Mouse (Mus musculus) cerebellum, adult 18-20 months (tissue): ENCODE measurements around the gene Pim1.
"Not testable (repeated sequence)": the region's sequence is repeated elsewhere in the genome, so short reads cannot be mapped to it uniquely, and the experiment has no call there.

Source experiments
- DNase-seq, 2 experiments: peaks; one replicate each; pipeline ENCODE4 v3.0.0; 2021

Gene Pim1

DNA sequence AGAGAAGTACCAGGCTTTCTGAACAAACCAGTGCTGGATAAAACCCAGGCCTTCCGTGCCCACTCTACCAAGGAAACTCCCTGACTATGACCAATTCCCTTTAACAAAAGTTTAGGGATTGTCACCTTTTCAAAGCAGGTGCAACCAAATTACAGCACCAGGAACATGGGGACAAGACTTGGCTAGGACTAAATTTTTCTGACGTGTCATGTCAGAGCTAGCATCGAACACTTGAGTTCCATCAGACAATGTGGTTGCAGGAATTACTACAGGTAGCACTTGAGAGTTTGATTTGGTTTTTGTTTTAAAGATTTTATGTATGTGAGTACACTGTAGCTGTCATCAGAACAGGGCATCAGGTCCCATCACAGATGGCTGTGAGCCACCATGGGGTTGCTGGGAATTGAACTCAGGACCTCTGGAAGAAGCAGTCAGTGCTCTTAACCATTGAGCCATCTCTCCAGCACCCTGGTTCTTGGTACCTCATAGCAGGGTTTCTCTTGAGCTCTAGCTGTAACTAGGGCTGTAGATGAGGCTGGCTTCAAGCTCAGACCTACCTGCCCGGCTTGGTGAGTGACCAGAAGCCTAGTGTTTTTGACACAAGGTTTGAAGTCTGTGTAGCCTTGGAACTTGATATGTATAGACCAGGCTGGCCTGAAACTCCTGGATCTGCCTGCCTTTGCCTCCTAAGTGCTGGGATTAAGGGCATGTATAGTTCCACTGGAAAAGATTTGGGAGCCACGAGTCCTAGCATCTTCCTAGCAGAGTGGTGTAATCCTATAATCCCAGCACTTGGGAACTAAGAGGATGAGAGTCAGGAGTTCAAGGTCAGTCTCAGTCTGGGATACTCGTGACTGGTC, 5.9 kb downstream of the Pim1 start:
- DNase-seq: no peak

GRCm38 (mm10) chr17:29497071-29497354, 6.5 kb downstream of the Pim1 start:
- DNase-seq: no peak

DNA sequence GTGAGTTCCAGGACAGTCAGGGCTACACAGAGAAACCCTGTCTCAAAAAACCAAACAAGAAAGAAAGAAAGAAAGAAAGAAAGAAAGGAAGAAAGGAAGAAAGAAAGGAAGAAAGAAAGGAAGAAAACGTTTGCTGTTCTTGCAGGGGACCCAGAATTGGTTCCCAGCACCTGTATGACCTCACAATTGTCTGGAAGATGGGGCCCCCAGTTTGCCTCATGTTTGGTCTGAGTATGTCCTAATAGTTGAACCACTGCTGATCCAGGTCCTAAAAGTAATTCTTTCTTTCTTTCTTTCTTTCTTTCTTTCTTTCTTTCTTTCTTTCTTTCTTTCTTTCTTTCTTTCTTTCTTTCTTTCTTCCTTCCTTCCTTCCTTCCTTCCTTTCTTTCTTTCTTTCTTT, 6.9 kb downstream of the Pim1 start:
- not testable (repeated sequence) for DNase-seq

GRCm38 (mm10) chr17:29498028-29498427, 7.5 kb downstream of the Pim1 start:
- no peak for DNase-seq

- DNase-seq: not testable (repeated sequence)
Observed at GRCm38 (mm10) chr17:29498952-29499351, 8.4 kb downstream of the Pim1 start.

GRCm38 (mm10) chr17:29499511-29499910, 9.0 kb downstream of the Pim1 start:
- no peak for DNase-seq

GRCm38 (mm10) chr17:29500243-29500740, 9.7 kb downstream of the Pim1 start:
- no peak for DNase-seq

DNA sequence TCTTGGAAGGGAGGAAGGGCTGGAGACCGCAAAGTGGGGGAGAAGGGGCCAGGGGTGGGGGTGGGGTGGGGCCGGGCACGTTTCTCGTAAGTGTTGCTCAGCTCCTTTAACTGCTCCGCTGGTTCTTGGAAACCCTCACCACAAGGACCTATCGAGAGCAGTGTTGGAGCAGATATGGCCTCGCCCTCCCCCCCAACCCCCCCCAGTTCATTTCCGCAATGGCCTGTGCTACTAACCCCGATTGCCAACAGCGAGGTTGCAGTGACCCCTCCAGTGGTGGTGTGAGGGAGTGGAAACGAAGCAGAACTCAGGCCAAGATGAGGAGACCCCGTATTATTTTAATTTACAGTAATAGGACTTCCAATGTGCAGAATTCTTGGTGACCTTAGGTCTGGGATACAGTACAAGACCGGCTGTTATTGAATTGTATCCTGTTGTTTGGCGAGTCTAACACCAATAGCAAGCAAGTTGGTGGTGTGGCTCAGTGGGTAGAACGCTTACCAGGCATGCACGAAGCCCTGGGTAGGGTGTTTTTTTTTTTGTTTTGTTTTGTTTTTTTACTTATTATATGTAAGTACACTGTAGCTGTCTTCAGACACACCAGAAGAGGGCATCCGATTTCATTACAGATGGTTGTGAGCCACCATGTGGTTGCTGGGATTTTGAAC, 10.4 kb downstream of the Pim1 start:
- DNase-seq: no peak

DNA sequence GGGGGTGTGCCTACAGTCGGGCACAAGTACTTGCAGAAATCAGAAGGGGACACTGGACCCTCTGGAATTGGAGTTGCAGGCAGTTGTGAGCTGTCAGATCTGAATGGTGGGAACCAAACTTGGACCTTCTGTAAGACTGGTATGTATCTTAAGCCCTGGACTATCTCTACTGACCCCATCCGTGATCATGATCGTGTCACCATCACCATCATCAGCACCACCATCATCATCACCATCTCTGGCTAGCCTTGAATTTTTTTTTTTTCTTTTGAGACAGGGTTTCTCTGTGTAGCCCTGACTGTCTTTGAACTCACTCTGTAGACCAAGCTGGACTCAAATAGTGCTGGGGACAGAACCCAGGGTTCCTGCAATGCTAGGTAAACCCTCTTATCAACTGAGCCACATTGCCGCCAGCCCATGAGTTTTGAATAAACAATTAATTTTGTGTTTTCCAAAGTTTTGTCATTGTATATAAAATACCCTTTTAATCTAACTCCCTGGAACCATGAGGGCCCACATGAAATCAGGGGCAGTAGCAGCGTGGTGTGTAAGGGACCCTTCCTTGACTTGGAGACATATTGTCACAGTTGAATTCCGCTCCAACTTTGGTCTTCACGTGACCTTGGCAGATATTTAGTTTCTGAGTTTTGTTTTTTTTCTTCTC, 11.6 kb downstream of the Pim1 start:
- DNase-seq: no peak

GRCm38 (mm10) chr17:29502669-29503665, 12.4 kb downstream of the Pim1 start:
- DNase-seq: no peak

DNA sequence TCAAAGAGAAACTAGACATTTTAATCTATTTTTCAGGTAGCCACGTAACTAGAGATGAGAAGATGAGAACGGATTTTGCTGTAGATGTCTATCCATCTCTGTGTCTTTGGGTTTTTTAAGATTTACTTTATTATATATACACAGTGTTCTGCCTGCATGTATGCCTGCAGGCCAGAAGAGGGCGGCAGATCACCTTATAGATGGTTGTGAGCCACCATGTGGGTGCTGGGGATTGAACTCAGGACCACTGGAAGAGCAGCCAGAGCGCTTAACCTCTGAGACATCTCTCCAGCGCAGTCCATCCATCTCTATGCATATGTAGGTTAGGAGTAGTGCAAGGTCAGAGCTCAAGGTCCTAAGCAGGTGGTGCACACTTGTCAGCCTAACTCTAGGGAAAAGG, 13.1 kb downstream of the Pim1 start:
- no peak for DNase-seq

DNA sequence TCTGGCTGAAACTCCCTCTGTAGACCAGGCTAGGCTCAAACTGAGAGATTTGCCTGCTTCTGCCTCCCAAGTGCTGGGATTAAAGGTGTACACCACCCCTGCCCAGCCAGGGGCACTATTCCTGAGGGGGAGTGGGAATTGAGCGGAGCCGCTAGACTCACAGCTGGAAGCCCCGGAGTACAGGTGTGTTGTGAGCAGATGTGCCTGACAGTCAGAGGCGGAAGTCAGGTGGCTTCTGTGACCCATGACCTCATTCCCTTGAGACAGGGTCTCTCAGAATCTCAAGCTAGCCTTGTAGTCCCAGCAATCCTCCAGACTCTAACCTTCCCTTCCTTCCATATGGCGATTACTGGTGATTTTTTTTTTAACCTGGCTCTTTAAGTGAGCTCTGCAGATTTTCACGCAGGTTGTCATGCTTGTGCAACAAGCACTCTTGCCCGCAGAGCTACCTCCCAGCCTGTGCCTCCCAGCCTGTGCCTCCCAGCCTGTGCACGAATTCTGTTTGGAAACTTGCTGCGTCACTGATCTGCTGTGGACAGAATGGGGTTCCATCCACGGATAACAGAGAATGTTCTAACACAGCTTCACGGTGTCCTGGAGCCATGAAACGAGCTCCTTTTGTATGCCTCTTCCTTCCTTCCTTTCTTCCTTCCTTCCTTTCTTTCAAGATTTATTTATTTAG, 18.5 kb downstream of the Pim1 start:
- DNase-seq: no peak

- no peak for DNase-seq
Observed at GRCm38 (mm10) chr17:29510691-29511090, 20.1 kb downstream of the Pim1 start.

DNA sequence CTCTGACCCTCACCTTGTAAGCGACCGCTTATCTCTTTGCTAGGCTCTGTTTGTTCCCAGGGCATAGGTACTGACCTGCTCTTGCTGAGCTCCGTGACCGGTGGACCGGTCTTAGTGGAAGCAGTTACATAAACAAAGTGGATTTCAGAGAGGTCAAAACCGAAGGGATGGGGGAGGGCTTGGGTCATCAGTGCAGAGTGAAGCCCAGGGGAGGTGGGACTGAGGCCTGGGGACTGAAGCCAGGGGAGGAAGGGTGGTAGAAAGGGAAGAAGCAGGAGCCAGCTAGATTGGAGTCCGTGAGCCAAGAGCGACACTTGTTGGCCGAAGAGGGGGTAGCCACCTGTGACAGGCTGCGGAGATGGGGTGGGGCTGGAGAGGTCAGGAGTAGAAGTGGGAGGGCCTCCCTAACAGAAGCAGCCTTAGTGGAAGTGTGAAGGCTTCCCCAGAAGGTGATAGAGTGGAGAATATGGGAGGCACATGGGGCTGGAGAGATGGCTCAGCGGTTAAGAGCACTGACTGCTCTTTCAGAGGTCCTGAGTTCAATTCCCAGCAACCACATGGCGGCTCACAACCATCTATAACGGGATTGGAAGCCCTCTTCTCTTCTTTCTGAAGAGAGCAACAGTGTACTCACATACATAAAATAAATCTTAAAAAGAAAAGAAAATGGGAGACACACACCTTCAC, 22.6 kb downstream of the Pim1 start:
- DNase-seq: no peak

GRCm38 (mm10) chr17:29514435-29514834, 23.9 kb downstream of the Pim1 start:
- peak; percentile 72 to 87 for DNase-seq

- not testable (repeated sequence) for DNase-seq
Observed at GRCm38 (mm10) chr17:29518665-29519064, 28.1 kb downstream of the Pim1 start.

- no peak for DNase-seq
Observed at GRCm38 (mm10) chr17:29519731-29520130, 29.2 kb downstream of the Pim1 start.

- no peak for DNase-seq
Observed at GRCm38 (mm10) chr17:29525613-29526012, 35.1 kb downstream of the Pim1 start.

- no peak for DNase-seq
Observed at GRCm38 (mm10) chr17:29528568-29529187, 38.1 kb downstream of the Pim1 start.

DNA sequence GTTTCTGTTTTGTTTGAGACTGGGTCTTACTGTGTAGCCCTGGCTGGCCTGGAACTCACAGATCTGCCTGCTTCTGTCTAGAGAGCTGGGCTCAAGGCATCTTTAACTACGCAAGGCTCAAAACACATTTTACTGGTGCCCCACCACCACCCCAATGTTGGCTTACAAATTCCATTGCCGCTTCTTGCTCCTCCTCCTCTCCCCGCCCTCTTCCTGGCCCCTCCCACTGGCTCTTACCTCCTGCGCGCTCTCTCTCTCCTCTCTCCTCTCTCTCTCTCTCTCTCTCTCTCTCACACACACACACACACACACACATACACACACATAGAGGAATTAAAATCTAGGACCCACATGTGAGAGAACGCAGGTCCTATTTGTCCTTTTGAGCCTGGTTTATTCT, 40.0 kb downstream of the Pim1 start:
- no peak for DNase-seq

GRCm38 (mm10) chr17:29531278-29531677, 40.7 kb downstream of the Pim1 start:
- DNase-seq: no peak
